Mouse (Mus musculus): ENCODE data around the gene Ranbp3. TPM values are rescaled to one million over a fixed set of nuclear protein-coding genes. Genes with fewer than 3 reads are reported as not detected.

Gene Ranbp3
- total and polyA plus RNA-seq, 3 experiments, result 77.9 to 86.0 (median 79.5) TPM

DNA sequence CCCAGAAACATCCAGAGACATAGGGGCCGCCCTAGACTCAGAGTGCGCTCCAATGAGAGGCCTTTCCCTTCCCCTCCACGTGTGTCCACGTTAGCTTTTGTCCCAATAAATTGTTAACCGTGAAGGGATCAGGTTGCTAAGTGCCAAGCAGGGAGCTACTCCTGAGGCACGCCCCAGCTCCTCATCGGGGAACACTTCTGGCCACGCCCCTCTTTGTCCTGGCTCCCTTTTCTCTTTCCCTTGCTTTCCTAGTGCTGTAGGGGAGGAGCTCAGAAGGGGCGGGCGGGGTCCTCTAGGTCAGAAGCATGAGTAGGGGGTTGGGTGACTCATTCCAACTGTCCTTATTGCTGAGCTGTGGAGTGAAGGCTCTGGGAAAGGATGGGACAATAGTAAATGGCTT, 8.8 kb upstream of the Ranbp3 start:
- dilution Hi-C loops (cut with MboI; ENCODE audit: extremely low pct_ligation_motif_present, extremely low pct_unique_long_range_greater_than_20kb, low sequenced_read_pairs), result no loop called here
- Histone ChIP-seq H3K36me3 (replicated peaks in 1 of 2; ENCODE audit: control insufficient read depth in 1 of 2, insufficient read depth in 1 of 2, low read length in 1 of 2) (no peaks in the 10 kb centered on the region), H3K4me3 (replicated peaks in 1 of 3; ENCODE audit: low read depth in 2 of 3, low read length in 2 of 3, poor library complexity in 1 of 3) (no peak overlapping the region), H3K79me2 (replicated peaks; ENCODE audit: control insufficient read depth, extremely low read depth, insufficient read depth, poor library complexity, severe bottlenecking) (no peaks in the 10 kb centered on the region), H3K4me1 (ENCODE audit: control insufficient read depth in 1 of 2, insufficient read depth in 2 of 2) (peaks cover under 1 to 5% of the 10 kb centered on the region in 2 experiments), H3K9ac (ENCODE audit: insufficient read depth, low read depth) (no peak overlapping the region), H3K27ac (ENCODE audit: insufficient read depth, low read depth) (no peak overlapping the region), H3K9me3 (replicated peaks; ENCODE audit: low read length) (peaks cover 3% of the 10 kb centered on the region), H3K27me3 (replicated peaks) (peaks cover 15% of the 10 kb centered on the region), H3K4me2 (ENCODE audit: insufficient read depth, low read depth, poor library complexity, severe bottlenecking) (no peak overlapping the region)
- TF ChIP-seq RCOR1 (conservative IDR thresholded peaks at IDR 0.05; ENCODE audit: low read depth, low read length) (no peak), POLR2AphosphoS2 (IDR thresholded peaks at IDR 0.05; ENCODE audit: low read depth, low read length) (no peak), BHLHE40 (IDR thresholded peaks at IDR 0.05; ENCODE audit: low read depth, low read length) (no peak), CHD1 (IDR thresholded peaks at IDR 0.05; ENCODE audit: low read depth, low read length) (no peak), EP300 (IDR thresholded peaks at IDR 0.05; ENCODE audit: low read length) (no peak), RAD21 (IDR thresholded peaks at IDR 0.05; ENCODE audit: low read depth, low read length) (no peak), UBTF (IDR thresholded peaks at IDR 0.05; ENCODE audit: low read depth, low read length) (no peak), TBP (conservative IDR thresholded peaks at IDR 0.05; ENCODE audit: low read depth, low read length) (no peak), TCF12 (IDR thresholded peaks at IDR 0.05; ENCODE audit: low read depth, low read length) (no peak), CTCF (conservative IDR thresholded peaks at IDR 0.05 in 1 of 2, IDR thresholded peaks at IDR 0.05 in 1 of 2; ENCODE audit: low read depth in 2 of 2, low read length in 2 of 2) (no peak), USF2 (conservative IDR thresholded peaks at IDR 0.05; ENCODE audit: low read depth, low read length) (no peak), ELF1 (IDR thresholded peaks at IDR 0.05; ENCODE audit: low read depth, low read length) (no peak), ZMIZ1 (IDR thresholded peaks at IDR 0.05; ENCODE audit: low read depth, low read length) (no peak), NRF1 (IDR thresholded peaks at IDR 0.05; ENCODE audit: low read depth, low read length) (no peak), MAFK (IDR thresholded peaks at IDR 0.05; ENCODE audit: insufficient replicate concordance, low read length) (no peak), USF1 (IDR thresholded peaks at IDR 0.05; ENCODE audit: low read depth, low read length) (no peak), ETS1 (conservative IDR thresholded peaks at IDR 0.05; ENCODE audit: low read depth, low read length) (no peak)
- no peak for DNase-seq (ENCODE audit: extremely low read depth)
- in situ Hi-C loops (cut with MboI; ENCODE audit: low pct_ligation_motif_present, low pct_unique_long_range_greater_than_20kb, low sequenced_read_pairs), result loop anchor here (5.0 to 10.0 kb wide), 2 partner anchors 97 to 300 kb away; no protein-coding TSS in a partner anchor

GRCm38 (mm10) chr17:56666384-56666783, 6.7 kb upstream of the Ranbp3 start:
- no peak for DNase-seq (ENCODE audit: extremely low read depth)
- no peaks in the 10 kb centered on the region for H3K36me3 ChIP-seq (replicated peaks in 1 of 2; ENCODE audit: control insufficient read depth in 1 of 2, insufficient read depth in 1 of 2, low read length in 1 of 2)
- no peak overlapping the region for H3K9ac ChIP-seq (ENCODE audit: insufficient read depth, low read depth)
- in situ Hi-C loops (cut with MboI; ENCODE audit: low pct_ligation_motif_present, low pct_unique_long_range_greater_than_20kb, low sequenced_read_pairs) (loop anchor here (10.0 kb wide), 1 partner anchor 302 kb away; no protein-coding TSS in a partner anchor), dilution Hi-C loops (cut with MboI; ENCODE audit: extremely low pct_ligation_motif_present, extremely low pct_unique_long_range_greater_than_20kb, low sequenced_read_pairs) (no loop called here)
- no peak overlapping the region for H3K4me2 ChIP-seq (ENCODE audit: insufficient read depth, low read depth, poor library complexity, severe bottlenecking)
- H3K79me2 ChIP-seq (replicated peaks; ENCODE audit: control insufficient read depth, extremely low read depth, insufficient read depth, poor library complexity, severe bottlenecking), result no peaks in the 10 kb centered on the region
- TF ChIP-seq SMC3 (IDR thresholded peaks at IDR 0.05; ENCODE audit: low read depth, low read length), result no peak
- TF ChIP-seq POLR2A (IDR thresholded peaks at IDR 0.05; ENCODE audit: low read depth, low read length), result no peak
- no peak for TF ChIP-seq ZNF384 (IDR thresholded peaks at IDR 0.05; ENCODE audit: low read depth, low read length)
- TF ChIP-seq POLR2AphosphoS2 (IDR thresholded peaks at IDR 0.05; ENCODE audit: low read depth, low read length), result no peak
- no peak for TF ChIP-seq ZMIZ1 (IDR thresholded peaks at IDR 0.05; ENCODE audit: low read depth, low read length)
- TF ChIP-seq MEF2A (IDR thresholded peaks at IDR 0.05; ENCODE audit: borderline replicate concordance, low read depth, low read length), result no peak
- H3K4me1 ChIP-seq (ENCODE audit: control insufficient read depth in 1 of 2, insufficient read depth in 2 of 2), result peaks cover 0 to 4% of the 10 kb centered on the region in 2 experiments; a peak in 3 of 4 replicates
- H3K9me3 ChIP-seq (replicated peaks; ENCODE audit: low read length), result peaks cover 3% of the 10 kb centered on the region
- H3K27ac ChIP-seq (ENCODE audit: insufficient read depth, low read depth), result no peak overlapping the region
- H3K27me3 ChIP-seq (replicated peaks), result peaks cover 15% of the 10 kb centered on the region
- H3K4me3 ChIP-seq (replicated peaks in 1 of 3; ENCODE audit: low read depth in 2 of 3, low read length in 2 of 3, poor library complexity in 1 of 3), result no peak overlapping the region

Measured in CH12.LX (cell line).